Mouse (Mus musculus) fat pad, adult 2 months (tissue): ENCODE data around the gene Akna.

ENCODE experiments used
- DNase-seq: peaks from one replicate; pipeline ENCODE4 v3.0.0-alpha.2; 2011; ENCODE audit warnings: low read depth, low spot score; ENCODE audit errors: extremely low read depth

The Akna gene

GRCm38 (mm10) chr4:63409908-63410582, 6.9 kb upstream of the Akna start:
- no peak for DNase-seq

- no peak for DNase-seq
Measured at GRCm38 (mm10) chr4:63409317-63409907, 6.3 kb upstream of the Akna start.

GRCm38 (mm10) chr4:63408649-63409048, 5.5 kb upstream of the Akna start:
- DNase-seq = no peak

DNA sequence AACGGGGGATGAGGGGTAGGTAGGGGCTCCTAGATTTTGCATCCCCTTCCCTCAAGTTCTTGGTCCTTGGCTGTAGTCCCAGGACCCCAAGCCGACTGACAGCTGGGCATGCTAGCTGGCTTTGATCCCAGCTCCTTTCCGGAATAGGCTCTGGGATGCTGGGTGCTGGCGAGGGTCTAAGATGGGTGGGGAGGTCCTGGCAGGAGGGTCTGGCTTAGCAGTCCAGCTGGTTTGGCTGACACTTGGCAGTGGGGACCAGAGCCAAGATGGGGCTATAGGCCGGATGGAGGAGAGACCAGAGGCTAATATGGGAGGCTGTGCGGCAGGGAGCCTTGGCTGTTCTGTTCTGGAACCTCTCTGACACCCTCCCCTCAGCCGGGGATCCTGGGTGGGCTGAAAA, 5.1 kb upstream of the Akna start:
- no peak for DNase-seq

- DNase-seq = no peak
Measured at GRCm38 (mm10) chr4:63405683-63406082, 2.5 kb upstream of the Akna start.

- DNase-seq = no peak
Measured at GRCm38 (mm10) chr4:63405051-63405450, 1.9 kb upstream of the Akna start.

- no peak for DNase-seq
Measured at GRCm38 (mm10) chr4:63404205-63404604, 1.1 kb upstream of the Akna start.

DNA sequence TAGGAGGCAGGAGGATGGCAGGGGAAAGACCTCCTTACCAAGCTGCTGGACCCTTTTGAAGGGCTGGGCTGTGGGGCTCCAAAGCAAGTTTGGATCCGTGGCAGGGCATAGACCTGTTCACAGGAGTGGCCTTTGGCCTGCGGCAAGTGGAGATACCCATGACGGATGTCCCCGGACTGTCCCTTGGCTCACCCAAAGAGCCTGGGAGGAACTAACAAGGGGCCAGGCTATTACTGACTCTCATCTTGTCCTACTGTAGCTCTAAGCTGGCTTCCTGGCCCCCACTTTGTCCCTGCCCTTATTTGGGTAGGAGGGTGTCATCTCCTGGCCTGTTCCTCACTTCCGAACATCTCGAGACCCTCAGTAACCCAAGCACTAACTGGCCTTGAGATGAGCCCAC, 596 bp downstream of the Akna start:
- DNase-seq = no peak

DNA sequence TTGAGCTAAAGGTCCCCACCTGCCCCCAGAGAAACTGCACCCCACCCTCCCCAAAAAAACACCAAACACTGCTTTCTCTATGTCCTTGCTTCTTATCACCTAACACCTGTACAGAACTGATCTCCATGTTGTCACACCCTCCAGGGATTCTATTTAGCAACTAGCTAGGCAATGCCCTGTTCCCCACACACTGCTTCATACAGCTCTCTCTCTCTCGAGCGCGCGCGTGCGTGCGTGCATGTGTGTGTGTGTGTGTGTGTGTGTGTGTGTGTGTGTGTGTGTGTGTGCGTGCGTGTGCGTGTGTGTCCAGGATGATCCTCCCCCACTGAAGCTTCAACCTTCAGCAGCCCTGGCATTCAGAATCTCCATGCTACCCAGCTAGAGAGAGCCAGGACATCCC, 1.1 kb downstream of the Akna start:
- DNase-seq = no peak

DNA sequence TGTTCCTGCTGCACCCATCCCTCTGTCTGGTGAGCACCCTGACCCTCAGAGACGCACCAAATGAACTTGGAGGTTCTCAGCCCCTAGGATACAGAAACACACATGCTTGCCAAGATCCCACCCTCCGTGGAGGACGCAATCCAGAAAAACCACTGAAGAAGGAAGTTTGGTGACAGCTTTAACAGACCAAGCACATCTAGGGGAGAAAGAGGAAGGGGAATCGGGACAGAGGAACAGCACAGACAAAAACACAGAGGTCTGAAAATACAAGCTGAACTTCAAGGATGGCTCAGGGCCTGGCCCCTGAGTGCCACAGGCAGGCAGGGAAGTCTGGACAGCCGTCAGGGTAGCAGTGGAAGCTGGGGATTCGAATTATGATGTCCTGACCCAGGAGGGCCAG, 1.5 kb downstream of the Akna start:
- DNase-seq = no peak

GRCm38 (mm10) chr4:63400541-63401306, 2.4 kb downstream of the Akna start:
- no peak for DNase-seq

GRCm38 (mm10) chr4:63399691-63400270, 3.4 kb downstream of the Akna start:
- DNase-seq = no peak

GRCm38 (mm10) chr4:63398854-63399609, 4.1 kb downstream of the Akna start:
- no peak for DNase-seq

DNA sequence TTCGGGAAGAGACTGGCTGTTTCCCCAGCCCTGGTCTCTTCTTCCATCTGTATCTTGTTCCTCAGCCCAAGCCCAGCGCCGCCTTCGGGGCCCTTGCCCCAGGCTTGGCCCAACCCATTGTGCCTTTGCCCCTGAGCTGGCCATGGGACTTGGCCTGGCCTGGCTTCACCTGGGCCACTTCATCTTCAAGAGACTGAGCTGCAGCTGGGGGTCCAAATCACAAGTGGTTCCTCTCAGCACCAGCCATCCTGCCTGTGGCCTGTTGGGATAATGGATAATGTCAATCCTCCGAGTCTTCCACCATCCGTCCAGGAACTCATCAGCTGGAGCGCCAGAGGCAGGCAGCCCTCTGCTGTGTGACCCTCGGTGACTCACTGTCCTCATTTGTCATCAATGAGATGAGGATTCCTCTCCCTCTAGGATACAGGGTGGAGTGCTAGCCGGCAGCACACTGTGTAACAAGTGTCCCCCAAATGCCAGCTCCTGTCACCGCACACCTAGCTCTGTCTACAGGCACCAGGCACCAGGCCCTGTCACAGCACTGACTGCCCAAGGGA, 5.1 kb downstream of the Akna start:
- DNase-seq = no peak

DNA sequence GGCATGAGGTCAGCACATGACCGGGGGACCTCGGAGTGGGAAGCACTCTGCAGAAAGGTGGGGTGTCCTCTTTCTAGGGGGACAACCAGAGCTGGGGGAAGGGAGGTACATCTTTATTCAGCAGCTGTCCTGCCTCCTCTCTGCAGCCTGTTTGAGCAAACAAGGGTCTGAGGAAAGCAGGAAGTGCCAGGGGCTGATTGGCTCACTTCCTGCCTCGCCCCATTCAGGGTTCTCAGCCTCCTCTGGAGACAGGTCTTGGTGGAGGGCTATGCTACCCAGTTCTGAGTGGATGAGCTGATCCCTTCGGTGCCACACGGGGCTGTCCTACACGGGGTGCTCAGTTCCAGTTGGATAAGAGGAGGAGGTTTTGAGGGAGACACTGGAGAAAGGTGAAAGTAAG, 11.8 kb downstream of the Akna start:
- DNase-seq = no peak

DNA sequence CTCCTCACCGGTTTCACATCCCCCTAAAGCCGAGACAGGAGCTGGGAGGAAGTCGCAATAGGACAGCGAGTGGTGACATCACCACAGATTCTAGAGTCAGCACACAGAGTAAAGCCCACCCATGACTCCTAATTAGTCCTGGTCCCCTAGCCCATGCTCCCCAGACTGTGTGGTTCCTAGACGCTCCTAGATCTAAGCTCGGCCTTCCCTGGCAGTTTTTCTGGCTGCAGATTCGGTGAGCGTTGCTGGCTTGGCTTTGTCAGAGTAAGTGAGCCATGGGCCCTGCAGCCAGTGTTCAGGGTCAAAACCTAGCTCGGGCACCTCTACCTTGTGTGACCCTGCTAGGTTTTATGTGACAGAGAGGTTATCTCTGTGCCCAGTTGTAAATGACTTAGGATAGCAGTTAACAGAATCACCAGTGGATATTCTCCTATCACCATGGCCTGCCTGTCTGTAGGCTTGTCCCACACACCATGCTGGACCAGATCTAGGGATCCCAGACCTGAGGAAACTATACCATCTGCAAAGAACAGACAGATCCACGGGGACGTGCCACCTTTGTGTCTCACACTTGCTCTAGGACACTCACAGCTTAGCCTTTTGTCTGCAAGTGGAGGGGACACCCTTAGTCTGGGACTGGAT, 13.1 kb downstream of the Akna start:
- DNase-seq = no peak

DNA sequence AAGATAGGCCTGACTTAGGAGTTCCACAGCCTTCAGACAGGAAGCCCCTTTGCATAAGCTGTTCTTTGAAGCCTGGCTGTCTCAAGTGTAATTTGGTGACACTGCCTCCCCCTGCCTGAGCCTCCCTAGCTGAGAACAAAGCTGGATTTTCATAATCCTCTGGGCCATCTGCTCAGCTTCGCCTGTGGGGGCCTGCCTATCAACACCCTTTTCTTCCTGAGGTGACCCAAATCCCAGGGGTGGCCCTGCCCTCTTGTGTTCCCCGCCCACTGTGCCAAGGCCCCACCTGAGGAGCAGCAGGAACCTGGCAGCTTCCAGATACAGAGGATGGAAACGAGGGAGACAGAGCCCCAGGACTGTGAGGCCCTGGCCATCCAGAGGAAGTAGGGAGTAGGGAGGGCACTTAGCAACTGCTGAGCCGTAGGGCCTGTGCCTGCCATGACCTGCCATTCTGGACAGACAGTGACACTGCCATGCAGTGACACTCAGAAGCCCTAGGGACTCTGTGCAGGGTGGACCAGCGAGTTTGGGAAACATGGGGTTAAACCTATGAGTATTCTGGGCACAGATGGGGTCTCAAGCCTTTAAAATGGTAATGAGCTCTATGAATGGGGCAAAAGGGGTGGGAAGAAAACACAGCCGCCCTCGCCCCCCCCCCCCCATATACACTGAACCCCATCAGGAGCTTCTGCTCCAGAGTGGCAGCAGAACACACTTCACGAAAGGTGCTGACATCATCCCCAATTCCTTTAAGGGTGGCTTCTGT, 13.8 kb downstream of the Akna start:
- DNase-seq = no peak

- DNase-seq = no peak
Measured at GRCm38 (mm10) chr4:63388029-63388428, 15.1 kb downstream of the Akna start.

DNA sequence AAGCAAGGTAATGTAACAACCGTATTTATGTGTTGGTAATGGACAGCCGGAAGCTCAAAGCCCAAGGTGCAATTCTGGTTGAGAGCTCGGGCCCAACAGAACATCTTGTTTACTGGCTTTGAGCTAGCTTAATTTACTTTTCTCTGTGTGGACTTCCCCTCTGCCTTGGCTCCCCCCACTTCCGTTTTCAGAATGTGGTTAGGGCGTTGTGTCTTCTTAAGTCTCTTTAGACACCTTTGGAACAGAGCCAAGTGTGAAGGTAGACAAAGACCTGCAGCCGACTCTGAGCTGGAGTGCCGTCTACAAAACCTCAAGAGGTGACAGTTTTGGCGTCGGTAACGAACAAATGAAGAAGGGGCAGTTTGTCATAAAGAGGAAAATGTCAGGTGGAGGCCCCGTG, 17.4 kb downstream of the Akna start:
- DNase-seq = no peak

DNA sequence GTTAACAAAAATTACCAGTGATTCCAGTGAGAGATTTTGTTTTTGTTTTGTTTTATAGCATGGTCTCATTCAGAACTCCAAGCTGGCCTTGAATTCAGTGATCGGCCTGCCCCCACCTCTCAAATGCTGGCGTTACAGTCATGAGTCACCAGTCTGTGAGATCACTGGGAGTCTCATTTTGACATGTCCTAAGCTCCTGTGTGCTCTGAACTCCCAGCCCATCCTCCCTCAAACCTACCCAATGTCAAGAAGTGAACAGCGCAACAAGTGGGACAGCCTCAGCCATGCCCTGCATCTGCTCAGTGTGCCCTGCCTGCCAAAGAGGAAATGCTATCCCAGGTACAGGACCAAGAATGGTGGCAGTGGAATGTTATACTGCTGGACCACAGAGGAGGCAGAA, 17.9 kb downstream of the Akna start:
- no peak for DNase-seq
